Mouse (Mus musculus) bone marrow, adult 2 months (tissue): ENCODE results near the gene Dnajb5. TPM values are rescaled to one million over a fixed set of nuclear protein-coding genes. Genes with fewer than 3 reads are reported as not detected.
A peak's percentile ranks its signal among the peaks of the same experiment; 100 is the strongest.

Experiments used
- H3K27ac ChIP-seq: fragments of 200-500 bp; 2 replicates; pipeline ENCODE4 v1.5.1; 2012; ENCODE audit warnings: low read depth, mild to moderate bottlenecking, control low read depth, inconsistent platforms, low read length; ENCODE audit not compliant: control insufficient read depth, poor library complexity, insufficient read depth
- H3K4me1 ChIP-seq: fragments of 200-500 bp; 2 replicates; pipeline ENCODE4 v1.6.1; 2011; ENCODE audit warnings: low read length; ENCODE audit not compliant: control insufficient read depth, insufficient read depth
- H3K4me3 ChIP-seq: fragments of 200-500 bp; replicated peaks from 2 replicates; pipeline ENCODE3; 2011; ENCODE audit warnings: mild to moderate bottlenecking, low read depth, low read length, control low read depth; ENCODE audit not compliant: control insufficient read depth
- CTCF ChIP-seq: fragments of 200-500 bp; IDR thresholded peaks from 2 replicates; pipeline ENCODE4 v1.5.1; 2011; ENCODE audit warnings: low read length, control low read depth; ENCODE audit not compliant: control insufficient read depth, insufficient read depth
- POLR2A ChIP-seq: fragments of 200-500 bp; IDR thresholded peaks from 2 replicates; pipeline ENCODE4 v1.6.1; 2011; ENCODE audit warnings: low read depth, mild to moderate bottlenecking, control low read depth, low read length, borderline replicate concordance; ENCODE audit not compliant: control insufficient read depth
- WGBS: fragments of 180-500 bp; shearing (Covaris S2); methylation state at CpG from one replicate; pipeline ENCODE4 v1.1.7; 2018; 5-methylcytosine and 5-hydroxymethylcytosine counted together
- polyA plus RNA-seq: library from polyadenylated mRNA; stranded (reverse); fragments of >200 nt; gene quantifications from 2 replicates; pipeline ENCODE4 v1.2.4, GENCODE M21; 2011; ENCODE audit warnings: low replicate concordance; ENCODE audit not compliant: missing spikeins, insufficient read depth, insufficient read length

The Dnajb5 gene
- polyA plus RNA-seq, 1 experiment = 2.8 TPM

DNA sequence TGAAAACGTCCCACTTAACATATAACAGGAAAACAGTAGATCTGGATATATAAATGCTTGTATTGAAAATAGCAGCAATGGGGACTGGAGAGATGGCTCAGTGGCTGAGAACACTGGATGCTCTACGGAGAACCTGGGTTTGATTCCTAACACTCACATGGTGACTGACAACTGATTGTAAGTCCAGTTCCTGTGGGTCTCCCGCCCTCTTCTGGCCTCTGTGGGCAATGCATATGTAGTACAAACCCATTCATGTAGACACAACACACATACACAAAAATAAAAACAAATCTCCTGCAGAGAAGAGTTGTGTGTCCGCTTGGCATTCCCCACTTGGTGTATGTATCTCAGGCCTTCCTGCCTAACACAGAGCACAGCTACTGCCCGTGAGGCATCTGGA lies 21.4 kb upstream of the Dnajb5 start:
- TF ChIP-seq POLR2A = no peak
- TF ChIP-seq CTCF = peak; percentile 46
- H3K27ac ChIP-seq = no peak overlapping the region
- peaks cover 2% of the 10 kb centered on the region; the same call in 1 of the 2 replicates for H3K4me1 ChIP-seq
- no peak overlapping the region for H3K4me3 ChIP-seq
- WGBS = 77% methylated on average over 5 of the region's 5 CpGs

- TF ChIP-seq CTCF (no peak), POLR2A (no peak)
- 92% methylated on average over 9 of the region's 9 CpGs for WGBS
- peaks cover 2% of the 10 kb centered on the region; the same call in 1 of the 2 replicates for H3K4me1 ChIP-seq
- no peak overlapping the region for H3K4me3 ChIP-seq
- no peak overlapping the region for H3K27ac ChIP-seq
Measured at GRCm38 (mm10) chr4:42928952-42929351, 20.7 kb upstream of the Dnajb5 start.

GRCm38 (mm10) chr4:42932229-42932969 lies 17.2 kb upstream of the Dnajb5 start:
- Histone ChIP-seq H3K27ac (no peak overlapping the region), H3K4me1 (peaks cover 2% of the 10 kb centered on the region; the same call in 1 of the 2 replicates), H3K4me3 (no peak overlapping the region)
- 79% methylated on average over 8 of the region's 8 CpGs for WGBS
- no peak for TF ChIP-seq CTCF
- no peak for TF ChIP-seq POLR2A

GRCm38 (mm10) chr4:42933630-42934029 lies 16.0 kb upstream of the Dnajb5 start:
- H3K4me1 ChIP-seq = peaks cover 2% of the 10 kb centered on the region; the same call in 1 of the 2 replicates
- no peak overlapping the region for H3K27ac ChIP-seq
- WGBS = 7% methylated on average over 22 of the region's 22 CpGs
- no peak overlapping the region for H3K4me3 ChIP-seq
- TF ChIP-seq CTCF (no peak), POLR2A (no peak)

DNA sequence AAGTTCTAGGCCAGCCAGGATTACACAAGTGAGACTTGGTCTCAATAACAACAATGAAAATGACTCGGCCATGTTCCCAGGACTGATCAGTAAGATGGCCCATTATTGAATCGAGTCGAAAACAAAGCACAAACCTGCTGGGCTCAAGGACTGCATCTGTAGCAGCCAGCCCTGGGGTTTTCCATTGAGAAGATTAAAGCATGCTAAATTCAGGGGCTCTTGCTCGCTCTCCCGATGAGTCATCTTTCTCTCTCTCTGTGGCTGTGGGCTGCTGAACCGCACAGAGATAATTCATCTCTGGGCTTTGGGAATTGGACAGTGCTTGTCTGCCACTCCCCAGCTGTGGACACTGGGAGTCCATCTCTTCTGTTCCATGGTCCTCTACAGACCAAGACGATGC lies 8.2 kb upstream of the Dnajb5 start:
- Histone ChIP-seq H3K27ac (no peak overlapping the region), H3K4me1 (no peaks in the 10 kb centered on the region), H3K4me3 (no peak overlapping the region)
- TF ChIP-seq CTCF (no peak), POLR2A (no peak)
- WGBS = 69% methylated on average over 7 of the region's 7 CpGs

- TF ChIP-seq CTCF (no peak), POLR2A (no peak)
- H3K4me3 ChIP-seq = no peak overlapping the region
- no peaks in the 10 kb centered on the region for H3K4me1 ChIP-seq
- 83% methylated on average over 5 of the region's 5 CpGs for WGBS
- H3K27ac ChIP-seq = no peak overlapping the region
Measured at GRCm38 (mm10) chr4:42943341-42943740, 6.3 kb upstream of the Dnajb5 start.

DNA sequence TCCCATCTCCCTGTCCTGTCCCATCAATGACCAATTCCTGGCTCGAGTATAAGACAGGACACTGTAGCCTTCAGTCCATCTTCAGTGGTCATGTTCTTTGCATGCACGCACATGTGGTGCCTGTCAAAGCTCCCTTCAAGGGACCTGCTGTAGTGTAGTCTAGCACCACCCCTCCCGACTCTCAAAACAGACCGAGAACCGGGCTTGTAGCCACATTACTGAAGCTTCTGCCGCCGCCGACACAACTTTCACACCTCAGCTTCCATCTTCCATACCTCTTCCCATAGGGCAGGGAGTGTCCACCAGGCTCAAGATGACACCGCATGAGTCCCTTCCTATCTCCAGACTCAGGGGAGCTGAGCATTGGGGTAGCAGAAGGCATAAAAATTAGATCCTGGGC lies 5.4 kb upstream of the Dnajb5 start:
- no peaks in the 10 kb centered on the region for H3K4me1 ChIP-seq
- WGBS = 79% methylated on average over 9 of the region's 9 CpGs
- H3K27ac ChIP-seq = no peak overlapping the region
- TF ChIP-seq CTCF = no peak
- no peak for TF ChIP-seq POLR2A
- H3K4me3 ChIP-seq = no peak overlapping the region

GRCm38 (mm10) chr4:42945043-42945442 lies 4.6 kb upstream of the Dnajb5 start:
- 33% methylated on average over 6 of the region's 6 CpGs for WGBS
- H3K27ac ChIP-seq = no peak overlapping the region
- H3K4me3 ChIP-seq = no peak overlapping the region
- H3K4me1 ChIP-seq = no peaks in the 10 kb centered on the region
- TF ChIP-seq POLR2A (no peak), CTCF (no peak)

DNA sequence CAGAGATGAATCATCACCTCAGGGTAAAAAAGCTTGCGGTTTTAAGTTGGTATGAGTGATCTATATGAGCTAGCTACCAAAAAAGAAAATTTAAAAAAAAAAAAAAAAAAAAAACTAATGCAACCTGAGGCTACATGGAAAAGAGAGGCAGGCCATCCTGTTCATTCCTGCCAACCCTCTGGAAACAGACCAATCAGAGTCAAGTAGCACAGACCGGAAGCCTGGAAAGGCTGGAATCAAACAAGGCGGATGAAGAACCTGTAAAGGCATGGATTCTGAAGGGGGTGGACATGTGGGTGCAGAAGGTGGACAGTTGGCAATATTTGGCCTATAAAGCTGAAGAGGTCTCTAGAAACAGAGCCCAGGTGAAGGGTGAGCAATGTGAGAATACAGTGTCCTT lies 4.2 kb upstream of the Dnajb5 start:
- 81% methylated on average over 3 of the region's 3 CpGs for WGBS
- no peak overlapping the region for H3K4me3 ChIP-seq
- H3K27ac ChIP-seq = no peak overlapping the region
- no peak for TF ChIP-seq POLR2A
- TF ChIP-seq CTCF = no peak
- H3K4me1 ChIP-seq = no peaks in the 10 kb centered on the region; the same call in 1 of the 2 replicates
